Mouse (Mus musculus): ENCODE measurements around the gene Ell3. TPM values are rescaled to one million over a fixed set of nuclear protein-coding genes. Genes with fewer than 3 reads are reported as not detected.

The Ell3 gene
- total RNA-seq, 2 experiments from 2014 or later, result not detected

GRCm38 (mm10) chr2:121449545-121450011 is 5.5 kb upstream of the Ell3 start:
- intact Hi-C loops (cut with DNase I), result no loop called here
- DNase-seq (ENCODE audit: extremely low spot score in 1 of 2, low spot score in 2 of 2), result no peak

GRCm38 (mm10) chr2:121448739-121449535 is 4.9 kb upstream of the Ell3 start, which contains the start of gene Serf2:
Gene Serf2, plus strand, starts transcription at chr2:121449195.
- intact Hi-C loops (cut with DNase I), result no loop called here

GRCm38 (mm10) chr2:121448136-121448535 is 4.1 kb upstream of the Ell3 start:
- peak in 1 of 2 experiments; percentile 49 for DNase-seq (ENCODE audit: extremely low spot score in 1 of 2, low spot score in 2 of 2)
- intact Hi-C loops (cut with DNase I), result no loop called here

More at GRCm38 (mm10) chr2:121448739-121449535, 4.9 kb upstream of the Ell3 start, which contains the start of gene Serf2:
- DNase-seq (ENCODE audit: extremely low spot score in 1 of 2, low spot score in 2 of 2), result peak; percentile 98 to 100

- intact Hi-C loops (cut with DNase I), result no loop called here
- DNase-seq (ENCODE audit: extremely low spot score in 1 of 2, low spot score in 2 of 2), result no peak
These were observed 2.9 kb upstream of the Ell3 start for GRCm38 (mm10) chr2:121447006-121447405.

DNA sequence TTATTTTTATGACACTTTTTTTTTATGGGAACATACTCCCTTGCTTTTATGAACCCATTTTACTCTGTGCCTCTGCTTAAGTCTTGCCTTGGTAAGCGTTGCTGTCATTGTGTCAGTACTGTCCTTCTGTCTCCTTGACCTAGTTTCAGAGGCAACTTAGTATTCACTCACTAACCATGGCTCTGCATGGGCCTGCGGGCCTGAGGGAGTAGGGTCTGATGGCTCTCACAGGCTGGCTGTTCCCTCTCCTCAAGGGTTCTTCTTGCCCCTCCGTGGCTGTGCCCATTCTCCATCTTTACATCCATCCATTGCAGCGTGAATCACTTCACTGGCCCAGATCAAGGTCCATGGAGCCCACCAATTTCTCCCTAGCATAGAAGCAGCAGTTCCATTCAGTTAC is 2.4 kb upstream of the Ell3 start:
- DNase-seq (ENCODE audit: extremely low spot score in 1 of 2, low spot score in 2 of 2), result no peak
- intact Hi-C loops (cut with DNase I), result no loop called here

- DNase-seq (ENCODE audit: extremely low spot score in 1 of 2, low spot score in 2 of 2), result no peak
- intact Hi-C loops (cut with DNase I), result no loop called here
These were observed 1.0 kb upstream of the Ell3 start for GRCm38 (mm10) chr2:121445117-121445516.

DNA sequence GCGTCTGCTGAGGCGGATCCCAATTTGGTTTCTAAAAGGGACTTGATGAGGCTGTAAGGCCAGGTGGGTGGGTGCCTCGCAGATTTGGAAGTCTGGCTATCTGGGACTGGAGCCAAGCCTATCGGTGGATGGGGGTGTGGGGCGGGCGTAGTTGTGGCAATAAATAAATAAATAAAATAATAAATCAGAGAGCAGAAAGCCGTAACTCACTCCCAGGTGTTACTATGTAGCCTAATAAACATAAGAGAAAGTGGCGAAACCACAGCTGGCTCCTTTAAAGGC is 1.1 kb downstream of the Ell3 start:
- intact Hi-C loops (cut with DNase I), result no loop called here
- DNase-seq (ENCODE audit: extremely low spot score in 1 of 2, low spot score in 2 of 2), result peak in 1 of 2 experiments; percentile 28

DNA sequence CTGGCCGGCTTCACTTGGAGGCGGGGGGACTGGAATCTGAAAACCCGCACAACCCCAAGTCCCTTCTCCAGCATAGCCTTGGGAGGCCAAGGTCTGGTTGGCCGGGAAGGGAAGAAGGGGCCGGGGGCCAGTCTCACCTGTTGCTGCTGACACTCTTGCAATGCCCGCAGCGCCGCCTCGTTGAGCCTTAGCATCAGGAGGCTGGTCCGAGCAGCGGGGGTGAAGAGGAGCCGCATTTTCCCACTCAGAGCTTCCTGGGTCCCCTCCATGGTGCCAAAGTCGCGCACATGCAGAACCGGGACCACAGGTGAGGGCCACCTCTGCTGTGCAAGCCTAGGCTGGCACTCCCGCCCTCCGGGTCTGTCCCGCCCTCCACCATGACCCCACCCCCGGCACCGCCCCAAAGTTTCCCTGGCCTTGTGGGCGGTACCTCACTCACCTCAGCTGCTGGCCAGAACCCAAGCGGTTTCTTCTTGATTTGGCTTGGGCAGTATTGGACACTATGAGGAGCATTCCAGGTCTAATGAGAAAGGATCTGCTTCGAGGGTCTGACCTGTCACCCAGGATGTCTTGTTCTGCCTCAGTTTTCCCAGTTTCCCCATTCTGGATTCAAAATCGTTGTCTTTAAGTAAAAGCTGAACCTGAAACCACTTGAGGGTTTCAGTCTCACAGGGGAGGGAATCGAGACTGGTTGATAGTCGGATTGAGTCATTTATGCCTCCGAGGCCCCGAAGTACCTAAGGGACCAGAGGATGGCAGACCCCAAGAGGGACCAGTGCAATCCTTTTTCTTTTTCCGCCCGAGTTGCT is 1.6 kb downstream of the Ell3 start:
- DNase-seq (ENCODE audit: extremely low spot score in 1 of 2, low spot score in 2 of 2), result peak in 1 of 2 experiments; percentile 58
- intact Hi-C loops (cut with DNase I), result no loop called here

DNA sequence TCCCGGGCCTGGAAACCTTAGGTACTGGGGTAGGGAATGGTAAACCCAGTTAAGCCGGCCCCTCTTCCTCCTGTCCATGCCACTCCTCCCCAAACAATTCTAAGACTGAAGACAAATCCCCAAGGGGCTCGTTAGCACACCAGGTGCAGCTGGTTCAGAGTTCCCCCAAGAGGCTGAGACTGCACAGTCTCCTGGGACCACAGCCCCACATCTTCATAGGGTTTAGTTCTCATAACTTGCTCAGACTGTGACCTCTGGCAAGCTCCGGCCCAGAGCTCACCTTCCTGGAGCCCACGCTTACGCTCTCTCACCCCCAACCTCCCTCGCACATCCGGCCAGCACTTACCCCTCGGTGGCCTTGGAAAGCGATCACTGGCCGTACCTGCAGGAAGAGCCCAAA is 2.3 kb downstream of the Ell3 start:
- intact Hi-C loops (cut with DNase I), result no loop called here
- DNase-seq (ENCODE audit: extremely low spot score in 1 of 2, low spot score in 2 of 2), result no peak

- intact Hi-C loops (cut with DNase I), result no loop called here
- no peak for DNase-seq (ENCODE audit: extremely low spot score in 1 of 2, low spot score in 2 of 2)
These were observed 3.1 kb downstream of the Ell3 start for GRCm38 (mm10) chr2:121440834-121441605.

DNA sequence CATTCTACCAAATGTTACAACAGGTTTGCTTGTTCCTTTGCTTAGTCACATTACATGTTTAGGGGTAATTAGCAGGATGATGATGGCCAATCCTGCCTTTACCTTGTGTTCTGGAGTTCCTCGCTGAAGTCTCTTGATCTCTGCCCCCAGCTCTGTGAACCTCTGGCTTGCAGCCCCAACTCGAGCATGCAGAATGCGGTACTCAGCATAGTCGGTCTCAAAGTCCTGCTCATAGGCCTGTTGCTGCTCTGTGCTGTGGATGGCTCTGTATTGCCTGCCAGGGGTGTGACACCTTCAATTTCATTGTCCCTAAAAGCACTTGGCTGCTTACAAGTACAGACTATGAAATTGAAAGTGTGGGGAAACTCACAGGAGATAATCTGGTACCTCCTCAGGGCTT is 4.3 kb downstream of the Ell3 start:
- DNase-seq (ENCODE audit: extremely low spot score in 1 of 2, low spot score in 2 of 2), result no peak
- intact Hi-C loops (cut with DNase I), result no loop called here

DNA sequence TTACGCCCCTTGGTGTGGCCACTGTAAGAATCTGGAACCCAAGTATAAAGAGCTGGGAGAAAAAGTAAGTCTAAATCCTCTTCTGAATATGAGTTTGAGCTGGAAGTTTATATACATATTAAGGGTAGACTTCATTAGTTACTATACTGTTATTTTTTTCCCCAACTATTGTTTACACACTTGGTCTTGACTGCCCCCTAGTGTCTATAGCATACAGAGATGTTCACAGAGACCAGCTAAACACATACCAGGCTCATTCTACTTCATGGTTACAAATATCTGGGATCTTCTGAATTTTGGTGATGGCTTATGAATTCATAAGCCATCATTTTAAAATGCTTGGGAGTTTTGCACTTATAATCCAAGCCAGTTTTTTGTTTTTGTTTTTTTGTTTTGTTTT is 9.2 kb downstream of the Ell3 start:
- intact Hi-C loops (cut with DNase I), result no loop called here

DNA sequence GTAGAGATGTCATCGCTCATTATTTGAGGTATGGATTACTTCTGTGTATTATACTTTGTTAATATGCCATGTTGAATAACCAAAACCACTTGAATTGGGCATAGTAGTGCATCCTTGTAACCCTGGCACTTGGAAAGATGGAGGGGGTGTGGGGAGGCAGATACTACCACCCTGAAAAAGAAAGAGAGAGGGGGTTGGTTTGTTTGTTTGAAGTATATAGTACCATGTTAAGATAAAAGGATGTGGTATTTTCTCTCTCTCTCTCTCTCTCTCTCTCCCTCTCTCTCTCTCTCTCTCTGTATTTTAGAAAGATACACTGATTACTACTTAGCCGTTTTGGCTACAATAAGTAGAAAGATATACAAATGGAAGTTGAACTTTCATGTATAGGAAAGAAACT is 18.2 kb downstream of the Ell3 start:
- intact Hi-C loops (cut with DNase I), result no loop called here
- DNase-seq (ENCODE audit: extremely low spot score in 1 of 2, low spot score in 2 of 2), result no peak

More for the DNA sequence above, 9.2 kb downstream of the Ell3 start:
- no peak for DNase-seq (ENCODE audit: extremely low spot score in 1 of 2, low spot score in 2 of 2)

- DNase-seq (ENCODE audit: extremely low spot score in 1 of 2, low spot score in 2 of 2), result no peak
- intact Hi-C loops (cut with DNase I), result no loop called here
These were observed 20.9 kb downstream of the Ell3 start for GRCm38 (mm10) chr2:121423166-121423565.

DNA sequence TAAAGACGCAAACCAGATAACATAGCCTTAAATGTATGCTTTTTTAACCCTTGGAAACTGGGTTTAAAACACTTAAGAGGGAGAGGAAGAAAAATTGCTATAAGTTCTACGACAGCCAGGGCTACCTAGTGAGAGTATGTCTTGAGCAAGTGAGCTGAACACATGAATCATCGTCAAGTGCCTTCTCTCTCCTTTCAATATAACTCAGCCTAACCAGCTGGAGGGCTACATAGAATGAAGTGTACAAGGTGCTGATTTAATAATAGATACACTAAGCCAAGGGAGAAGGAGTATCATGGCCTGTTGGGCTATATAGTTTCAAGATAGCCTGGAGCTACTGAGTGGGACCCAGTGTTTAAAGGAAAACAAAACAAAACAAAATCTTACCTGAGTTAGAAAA is 25.6 kb downstream of the Ell3 start:
- intact Hi-C loops (cut with DNase I), result no loop called here
- DNase-seq (ENCODE audit: extremely low spot score in 1 of 2, low spot score in 2 of 2), result no peak

DNA sequence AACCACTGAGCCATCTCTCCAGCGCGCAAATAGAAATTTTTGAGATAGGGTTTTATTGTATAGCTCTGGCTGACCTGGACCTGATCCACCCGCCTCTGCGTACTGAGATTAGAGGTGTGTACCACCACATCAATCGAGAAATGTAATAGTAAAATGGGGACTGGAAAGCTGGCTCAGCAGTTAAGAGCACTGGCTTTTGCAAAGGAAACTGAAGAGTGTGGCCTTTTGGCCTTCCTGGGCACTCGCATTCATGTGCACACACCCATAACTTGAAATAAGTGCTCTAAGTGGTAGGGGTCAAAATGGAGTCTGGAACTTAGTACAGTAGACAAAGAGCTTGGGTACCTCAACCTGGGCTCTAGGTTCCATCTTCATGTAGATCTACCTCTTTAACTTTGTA is 27.7 kb downstream of the Ell3 start:
- intact Hi-C loops (cut with DNase I), result no loop called here
- DNase-seq (ENCODE audit: extremely low spot score in 1 of 2, low spot score in 2 of 2), result no peak

- intact Hi-C loops (cut with DNase I), result no loop called here
- no peak for DNase-seq (ENCODE audit: extremely low spot score in 1 of 2, low spot score in 2 of 2)
These were observed 28.5 kb downstream of the Ell3 start for GRCm38 (mm10) chr2:121415591-121415990.

DNA sequence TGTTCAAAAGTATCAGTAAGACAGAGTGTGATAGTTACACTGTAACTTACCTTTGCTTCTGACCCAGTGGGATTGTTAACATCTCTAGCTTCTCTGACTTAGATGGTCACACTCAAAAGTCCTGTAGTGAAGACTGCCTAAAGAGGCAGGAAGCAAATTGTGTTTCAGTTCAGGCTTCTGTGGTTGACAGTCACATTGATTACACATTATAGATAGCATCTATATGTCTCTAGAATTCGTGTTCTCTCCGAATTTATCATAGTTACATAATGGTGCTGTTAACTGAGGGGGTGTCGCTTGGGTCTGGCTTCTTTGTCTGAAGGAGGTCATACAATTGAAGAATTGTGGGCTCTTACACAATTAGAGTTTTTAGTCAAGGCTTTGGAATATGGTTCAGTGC is 29.0 kb downstream of the Ell3 start:
- no peak for DNase-seq (ENCODE audit: extremely low spot score in 1 of 2, low spot score in 2 of 2)
- intact Hi-C loops (cut with DNase I), result no loop called here

GRCm38 (mm10) chr2:121414139-121414685 is 29.9 kb downstream of the Ell3 start:
- DNase-seq (ENCODE audit: extremely low spot score in 1 of 2, low spot score in 2 of 2), result no peak
- intact Hi-C loops (cut with DNase I), result no loop called here
